Mouse (Mus musculus) ovary, adult 18-20 months (tissue): Measurements from ENCODE around the gene Pcgf2.
"Not testable (repeated sequence)": the region's sequence is repeated elsewhere in the genome, so short reads cannot be mapped to it uniquely, and the experiment has no call there.

Experiments
- DNase-seq: peaks from one replicate; pipeline ENCODE4 v3.0.0; 2022; ENCODE audit warnings: low spot score, mixed read lengths

Pcgf2 gene

DNA sequence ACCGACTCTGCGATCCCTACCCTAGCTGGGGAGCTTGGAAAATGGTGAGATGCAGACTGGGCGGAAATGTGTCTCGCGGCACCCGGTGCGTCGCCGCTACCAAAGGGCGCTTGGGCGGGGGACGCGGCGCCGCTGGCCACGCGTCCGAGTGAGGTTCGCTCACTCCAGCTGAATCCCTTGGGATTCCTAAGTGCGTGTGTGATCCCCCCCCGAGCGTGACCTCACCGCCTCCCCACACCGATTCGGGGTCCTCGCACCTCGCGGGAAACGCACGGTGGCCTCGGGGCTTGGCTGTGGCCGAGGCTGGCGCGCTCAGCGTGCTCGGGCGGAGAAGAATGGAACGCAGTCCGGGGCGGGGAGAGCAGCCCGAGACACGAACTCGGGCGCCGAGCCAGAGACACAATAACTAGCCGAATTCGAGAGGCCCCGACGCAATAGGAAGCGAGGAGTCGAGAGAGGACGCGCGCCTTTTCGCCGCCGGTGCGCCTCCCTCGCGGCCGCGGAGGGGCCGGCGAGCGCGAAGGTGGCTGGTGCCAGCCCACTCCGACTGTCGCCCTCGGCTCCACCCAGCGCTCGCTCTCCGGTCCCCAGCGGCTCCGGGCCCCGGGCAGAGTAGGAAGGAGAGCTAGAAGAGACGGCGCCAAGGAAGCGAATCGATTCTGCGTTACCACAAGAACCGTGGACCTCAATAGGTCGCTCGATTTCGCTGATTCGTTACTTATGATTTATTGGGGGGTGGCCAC is at the start of gene Pcgf2:
Gene Pcgf2, minus strand, starts transcription at position 495 of the 743 bp plus-strand sequence.
- DNase-seq = peak; percentile 72

GRCm38 (mm10) chr11:97748496-97748895 is 48.2 kb upstream of the Pcgf2 start:
- DNase-seq = no peak

DNA sequence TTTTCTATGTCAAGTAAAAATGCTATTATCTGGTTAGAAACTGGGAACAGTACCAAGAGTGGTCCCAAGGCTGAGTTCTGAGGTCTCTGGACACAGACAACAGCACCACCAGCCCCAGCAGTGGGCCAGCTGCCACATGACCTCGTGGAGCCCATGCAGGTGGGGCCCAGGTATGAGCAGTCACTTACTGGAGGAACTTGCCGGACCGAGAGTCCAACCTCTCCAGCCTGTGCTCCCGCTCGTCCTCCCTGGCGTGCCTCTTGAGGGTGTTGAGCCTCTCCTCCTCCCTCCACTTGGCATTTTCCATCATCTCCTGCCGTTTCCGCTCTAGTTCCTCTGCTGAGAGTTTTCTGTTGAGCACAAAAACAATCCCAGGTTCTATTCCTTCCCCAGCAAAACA is 47.5 kb upstream of the Pcgf2 start:
- no peak for DNase-seq

- no peak for DNase-seq
These were observed 45.0 kb upstream of the Pcgf2 start for GRCm38 (mm10) chr11:97745331-97745721.

DNA sequence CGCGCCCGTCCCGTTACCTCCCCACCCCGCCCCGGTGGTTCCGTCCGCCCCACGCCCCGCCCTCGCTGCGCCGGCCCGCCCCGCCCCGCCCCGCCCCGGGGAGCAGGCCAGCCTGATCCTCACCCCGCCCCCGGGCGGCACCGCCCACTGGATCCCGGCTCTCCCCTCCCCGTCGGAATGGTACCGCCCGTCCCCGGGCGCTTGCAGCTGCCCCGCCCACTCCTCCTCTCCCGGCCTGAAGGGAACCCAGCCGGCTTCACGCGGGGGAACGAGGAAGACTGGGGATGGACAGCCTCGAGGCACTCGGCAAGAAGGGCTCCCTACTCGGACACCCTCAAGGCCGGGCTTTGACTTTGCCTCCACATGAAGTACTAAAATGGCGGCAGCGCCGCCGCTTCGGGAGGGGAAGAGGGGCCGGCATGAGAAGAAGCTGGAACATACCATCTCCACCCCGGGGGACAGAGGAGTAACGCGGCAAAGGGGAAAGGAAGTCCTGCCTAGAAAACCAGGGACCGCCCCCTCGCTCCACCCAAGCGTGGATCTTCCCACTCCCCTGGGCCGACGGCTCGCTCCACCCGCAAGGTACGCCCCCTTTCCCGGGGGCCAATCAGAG is 44.5 kb upstream of the Pcgf2 start:
- peak; percentile 98 for DNase-seq

DNA sequence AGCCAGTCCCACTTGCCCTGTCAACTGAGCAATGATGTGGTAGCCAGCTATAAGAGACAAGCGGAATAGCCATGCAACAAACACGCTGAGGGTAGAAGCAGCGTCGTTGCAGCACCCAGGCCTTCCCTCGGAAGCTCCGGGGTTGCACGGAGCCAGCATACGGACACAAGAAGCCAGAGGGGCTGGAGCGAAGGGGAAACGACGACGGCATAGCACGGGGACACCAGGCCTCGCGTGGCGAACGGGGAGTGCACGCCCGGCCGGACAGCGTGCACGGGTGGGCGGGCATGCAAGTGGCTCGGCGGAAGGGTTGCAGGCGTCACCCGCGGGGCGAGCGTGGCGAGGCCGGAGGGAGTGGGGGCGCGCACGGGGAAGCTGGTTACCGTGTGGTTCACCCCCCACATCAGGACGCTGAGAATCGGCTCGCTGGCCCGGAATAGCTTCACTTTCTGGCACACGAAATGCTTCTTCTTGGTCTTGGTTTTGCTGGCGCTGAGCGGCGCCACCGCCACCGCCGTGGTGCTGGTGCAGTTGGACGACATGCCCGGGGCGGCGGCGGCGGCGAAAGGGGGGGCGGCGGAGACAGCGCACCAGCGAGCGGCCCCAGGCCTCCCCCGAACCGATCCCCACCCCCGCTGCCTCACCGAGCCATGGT is 43.9 kb upstream of the Pcgf2 start, which contains the start of gene Pip4k2b:
Gene Pip4k2b, minus strand, starts transcription at position 642 of the 655 bp plus-strand sequence.
- DNase-seq = peak; percentile 45

DNA sequence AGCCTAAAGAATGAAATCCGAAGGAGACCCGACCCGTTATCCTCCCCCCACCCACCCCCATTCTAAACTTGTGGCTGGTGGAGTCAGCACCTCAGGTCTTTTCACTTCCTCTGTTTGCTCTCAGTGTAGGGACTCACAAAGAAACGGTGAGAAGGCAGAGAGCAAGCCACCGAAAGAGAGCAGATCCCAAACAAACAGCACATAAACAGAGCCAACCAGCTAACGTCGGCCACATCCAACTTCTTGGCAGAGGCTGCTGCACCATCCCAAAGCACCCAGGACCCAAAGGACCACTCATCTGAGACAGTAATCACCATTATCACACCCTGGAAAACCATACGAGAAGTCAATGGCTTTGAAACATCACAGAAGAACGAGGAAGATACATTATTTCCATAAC is 43.1 kb upstream of the Pcgf2 start:
- no peak for DNase-seq

DNA sequence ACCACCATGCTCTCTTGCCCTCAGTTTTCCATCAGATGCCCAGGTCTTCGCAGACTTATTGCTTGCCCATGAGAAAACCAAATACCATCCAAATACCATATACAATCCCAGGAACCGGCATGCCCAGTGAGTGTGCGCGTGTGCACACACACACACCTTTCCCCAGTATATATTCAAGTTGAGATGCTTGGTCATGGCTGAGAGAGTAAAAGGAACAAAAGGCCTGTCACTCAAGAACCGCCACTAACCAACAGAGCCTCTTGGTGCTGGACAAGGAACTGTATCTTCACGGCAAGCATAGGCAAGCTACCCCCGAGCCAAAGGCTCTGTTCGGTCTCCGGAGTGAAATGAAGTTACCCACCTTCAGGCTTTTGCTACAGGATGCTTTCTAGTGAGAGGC is 42.3 kb upstream of the Pcgf2 start:
- DNase-seq = no peak

DNA sequence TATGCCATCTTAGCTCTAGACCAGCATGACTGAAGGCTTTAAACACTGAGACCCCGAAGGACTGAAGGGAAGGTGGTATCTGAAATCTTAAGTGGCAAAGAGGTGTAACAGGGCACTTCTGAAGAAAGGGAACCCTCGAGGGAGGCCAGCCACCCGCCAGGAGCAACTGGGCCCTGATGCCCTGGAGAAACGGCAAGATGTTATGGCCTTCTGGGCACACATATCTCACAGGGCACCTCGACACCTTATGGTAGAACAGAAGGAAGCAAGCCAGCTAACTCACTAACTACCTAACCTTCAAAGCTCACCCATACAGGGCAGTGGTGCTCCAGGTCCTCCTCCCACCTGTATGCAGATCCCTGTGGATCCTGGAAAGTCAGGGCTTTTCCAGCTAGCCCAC is 41.9 kb upstream of the Pcgf2 start:
- no peak for DNase-seq

GRCm38 (mm10) chr11:97740190-97740589 is 39.9 kb upstream of the Pcgf2 start:
- no peak for DNase-seq

DNA sequence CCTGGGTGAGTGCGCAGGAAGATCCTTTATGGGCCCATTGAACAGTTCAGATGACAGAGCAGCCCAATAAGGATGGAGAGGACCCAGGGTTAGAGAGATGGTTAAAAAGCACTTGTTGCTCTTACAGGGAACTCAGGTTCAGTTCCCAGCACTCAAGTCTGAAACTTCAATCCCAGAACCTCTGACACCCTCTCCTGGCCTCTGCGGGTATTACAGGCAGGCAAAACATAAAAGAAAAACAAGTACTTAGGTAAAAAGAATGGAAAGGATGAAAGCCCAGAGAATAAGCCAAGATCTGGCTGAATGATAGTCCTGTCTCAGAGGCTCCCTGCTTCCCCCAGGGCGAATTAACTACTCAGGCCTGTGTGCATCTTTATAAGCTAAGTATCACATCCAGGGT is 38.9 kb upstream of the Pcgf2 start:
- no peak for DNase-seq

DNA sequence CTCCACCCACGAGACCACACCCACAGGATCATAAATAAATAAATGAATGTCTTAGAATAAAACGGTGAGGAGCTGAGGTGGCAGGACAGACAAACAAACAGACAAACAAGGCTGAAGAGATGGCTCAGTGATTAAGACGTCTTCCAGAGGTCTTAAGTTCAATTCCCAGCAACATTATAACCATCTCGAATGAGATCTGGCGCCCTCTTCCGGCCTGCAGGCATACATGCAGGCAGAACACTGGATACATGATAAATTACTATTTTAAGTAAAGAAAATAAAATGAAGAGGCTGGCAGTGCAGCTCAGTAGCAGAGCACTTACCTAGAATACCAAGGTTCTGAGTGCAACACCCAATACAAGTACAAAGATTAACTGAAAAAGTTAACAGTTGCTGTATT is 38.4 kb upstream of the Pcgf2 start:
- no peak for DNase-seq

GRCm38 (mm10) chr11:97737600-97737999 is 37.3 kb upstream of the Pcgf2 start:
- no peak for DNase-seq

GRCm38 (mm10) chr11:97736645-97737044 is 36.3 kb upstream of the Pcgf2 start:
- DNase-seq = no peak

- not testable (repeated sequence) for DNase-seq
These were observed 34.5 kb upstream of the Pcgf2 start for GRCm38 (mm10) chr11:97734810-97735209.

DNA sequence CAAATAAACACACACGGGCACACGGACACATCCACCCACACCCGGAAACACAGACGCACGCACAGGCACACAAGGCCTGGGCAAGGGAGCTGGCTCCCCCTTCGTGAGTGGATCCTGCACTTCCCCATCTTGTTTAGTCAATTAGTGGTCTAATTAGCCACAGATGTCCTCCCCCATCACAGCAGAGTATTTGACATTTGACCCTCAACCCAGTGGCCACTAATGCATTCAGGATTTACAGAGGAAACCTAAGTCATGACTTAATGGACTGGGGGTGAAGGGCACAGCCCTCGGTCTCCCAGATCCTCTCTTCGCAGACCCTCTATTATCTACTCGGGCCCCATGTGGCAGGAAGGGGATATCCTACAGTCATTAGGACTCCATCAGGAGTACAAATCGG is 33.4 kb upstream of the Pcgf2 start:
- DNase-seq = no peak

- DNase-seq = no peak
These were observed 28.4 kb upstream of the Pcgf2 start for GRCm38 (mm10) chr11:97728730-97729129.

DNA sequence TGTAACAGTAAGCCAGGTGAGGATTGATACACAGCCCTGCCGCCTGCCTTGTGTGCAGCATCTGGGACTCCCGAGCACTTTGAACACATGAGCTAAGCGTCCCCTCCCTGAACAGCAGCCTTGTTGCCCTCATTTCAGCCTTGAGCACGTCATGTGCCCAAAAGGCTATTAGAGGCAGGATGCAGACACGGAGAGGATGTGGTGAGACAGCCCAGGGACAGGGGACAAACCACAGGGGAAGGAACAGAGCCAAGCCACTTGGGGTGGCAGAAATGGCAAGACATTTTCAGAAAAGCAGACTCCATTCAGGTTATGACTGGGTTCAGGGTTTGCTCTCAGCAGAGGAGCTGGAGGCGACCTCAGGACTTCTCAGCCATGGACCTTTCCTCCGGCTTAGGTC is 28.0 kb upstream of the Pcgf2 start:
- DNase-seq = no peak

- DNase-seq = no peak
These were observed 23.4 kb upstream of the Pcgf2 start for GRCm38 (mm10) chr11:97723709-97724108.

DNA sequence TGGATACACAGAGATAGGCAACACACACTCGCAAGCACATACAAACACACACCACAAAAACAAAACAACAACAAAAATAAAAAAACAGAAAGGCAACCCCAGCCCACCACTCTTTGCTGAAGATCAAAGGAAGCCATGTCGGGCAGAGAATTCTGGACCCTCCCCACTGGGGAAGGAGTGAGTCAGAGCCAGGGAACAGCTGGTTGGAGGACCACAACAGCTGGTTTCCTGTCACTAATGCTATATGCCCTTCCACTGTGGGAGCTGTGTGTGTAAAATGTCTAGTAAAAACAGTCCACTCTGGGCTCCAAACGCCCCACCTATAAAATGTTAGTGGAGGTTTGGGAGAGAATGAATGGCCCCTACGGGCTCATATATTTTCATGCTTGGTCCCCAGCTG is 21.0 kb upstream of the Pcgf2 start:
- no peak for DNase-seq

GRCm38 (mm10) chr11:97719041-97719440 is 18.7 kb upstream of the Pcgf2 start:
- DNase-seq = no peak

DNA sequence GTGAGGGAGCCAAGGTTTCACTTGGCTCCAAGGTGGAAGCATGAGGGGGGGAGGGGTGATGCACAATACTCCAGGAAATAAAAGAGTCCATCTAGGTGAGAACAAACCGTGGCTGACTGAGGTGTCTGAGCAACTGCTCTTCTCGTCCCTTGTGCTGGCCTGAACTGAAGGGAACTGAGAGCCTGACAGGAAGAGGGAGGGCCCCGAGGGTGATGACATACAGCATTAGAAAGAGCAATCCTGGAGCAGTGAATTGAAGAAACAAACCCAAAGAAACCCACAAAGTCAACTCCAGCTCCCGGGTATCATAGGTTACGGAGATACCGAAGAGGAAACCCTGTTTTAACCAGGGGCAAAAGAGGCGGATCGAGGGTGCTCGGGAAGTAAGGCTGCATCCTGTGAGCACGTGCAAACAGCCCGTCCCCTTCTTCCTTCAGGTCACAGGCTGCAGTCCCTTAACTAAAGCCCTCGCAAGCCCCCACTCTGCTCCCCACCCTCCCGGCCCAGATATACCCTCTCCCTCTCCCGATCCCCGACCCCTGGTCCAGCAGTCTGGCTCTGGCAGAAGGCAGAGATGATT is 18.1 kb upstream of the Pcgf2 start:
- no peak for DNase-seq
